Mouse (Mus musculus) hindbrain, embryonic 11.5 days (tissue): ENCODE results near the gene Tns4. TPM values are rescaled to one million over a fixed set of nuclear protein-coding genes. Genes with fewer than 3 reads are reported as not detected.

Experiments
- ATAC-seq: fragments of 200-750 bp; cut with Nextera tagmentation; 2 replicates; pipeline ENCODE4 v1.8.0; 2017; ENCODE audit warnings: mild to moderate bottlenecking, moderate TSS enrichment, moderate library complexity; ENCODE audit not compliant: low FRiP score
- DNase-seq: peaks from one replicate; pipeline ENCODE4 v3.0.0-alpha.2; 2015; ENCODE audit warnings: low spot score
- H3K27ac ChIP-seq: fragments of 300-500 bp; sonication (generic); 2 replicates; pipeline ENCODE4 v1.5.1; 2014; ENCODE audit warnings: mild to moderate bottlenecking, low read depth, low read length
- H3K27me3 ChIP-seq: fragments of 300-500 bp; sonication (generic); 2 replicates; pipeline ENCODE4 v1.6.1; 2014; ENCODE audit warnings: mild to moderate bottlenecking, low read length, moderate library complexity, mixed read lengths; ENCODE audit not compliant: control insufficient read depth, insufficient read depth
- H3K36me3 ChIP-seq: fragments of 300-500 bp; sonication (generic); 2 replicates; pipeline ENCODE4 v1.6.1; 2014; ENCODE audit warnings: mild to moderate bottlenecking, low read length, moderate library complexity, mixed read lengths; ENCODE audit not compliant: control insufficient read depth, insufficient read depth
- H3K4me1 ChIP-seq: fragments of 300-500 bp; sonication (generic); replicated peaks from 2 replicates; pipeline ENCODE4 v1.6.1; 2014; ENCODE audit warnings: low read length, mixed read lengths; ENCODE audit not compliant: control insufficient read depth, insufficient read depth
- H3K4me2 ChIP-seq: fragments of 300-500 bp; sonication (generic); replicated peaks from 2 replicates; pipeline ENCODE4 v1.6.1; 2014; ENCODE audit warnings: mild to moderate bottlenecking, low read depth, low read length
- H3K4me3 ChIP-seq: fragments of 300-500 bp; sonication (generic); 2 replicates; pipeline ENCODE4 v1.5.1; 2014; ENCODE audit warnings: low read depth, low read length
- H3K9ac ChIP-seq: fragments of 300-500 bp; sonication (generic); 2 replicates; pipeline ENCODE4 v1.6.1; 2014; ENCODE audit warnings: low read depth, low read length
- H3K9me3 ChIP-seq: fragments of 300-500 bp; sonication (generic); 2 replicates; pipeline ENCODE4 v1.6.1; 2016; ENCODE audit warnings: low read length; ENCODE audit not compliant: control insufficient read depth
- WGBS: fragments of 180-500 bp; shearing (Covaris S2); extraction: QIAGEN DNeasy Blood & Tissue Kit; methylation state at CpG from one replicate; pipeline ENCODE4 v1.1.7; 2014; 5-methylcytosine and 5-hydroxymethylcytosine counted together
- polyA plus RNA-seq: library from polyadenylated mRNA; unstranded; fragments of >200 nt; fragmentation: Nextera tagmentation; extraction: Ambion mirVana; gene quantifications from 2 replicates; pipeline ENCODE4 v1.2.1, GENCODE M21; 2014

Gene Tns4
- polyA plus RNA-seq, 1 experiment from 2014 or later, result 1.1 TPM

DNA sequence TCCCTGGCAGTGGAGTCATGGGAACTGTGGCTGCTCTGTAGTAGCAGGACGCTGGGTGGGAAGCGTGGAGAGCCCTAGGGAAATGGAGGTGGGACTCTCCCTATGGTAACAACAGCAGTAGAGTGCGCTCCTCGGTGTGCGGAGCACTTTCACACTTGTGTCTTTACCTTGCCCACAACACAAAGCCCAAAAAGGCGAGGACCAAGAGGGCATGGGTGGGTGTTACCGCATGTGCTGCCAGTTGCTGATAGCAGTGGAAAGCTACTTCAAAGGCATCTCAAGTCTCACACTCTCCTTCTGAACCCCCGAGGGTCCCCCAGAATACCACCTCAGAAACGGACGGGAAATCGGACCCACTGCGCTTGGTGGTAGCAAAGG is 42.3 kb upstream of the Tns4 start:
- H3K4me2 ChIP-seq, result peak overlapping the region; percentile 42
- DNase-seq, result no peak
- H3K27ac ChIP-seq, result peak overlapping the region; percentile 89
- H3K36me3 ChIP-seq, result no peaks in the 10 kb centered on the region
- H3K9me3 ChIP-seq, result no peaks in the 10 kb centered on the region
- 0 out of 2 replicates have a peak, but pooled peaks have one; percentile 4 for ATAC-seq
- H3K4me3 ChIP-seq, result no peak overlapping the region
- peaks cover 13% of the 10 kb centered on the region for H3K4me1 ChIP-seq
- 49% methylated on average over 12 of the region's 12 CpGs for WGBS
- peak overlapping the region; percentile 49 for H3K9ac ChIP-seq
- no peaks in the 10 kb centered on the region for H3K27me3 ChIP-seq

DNA sequence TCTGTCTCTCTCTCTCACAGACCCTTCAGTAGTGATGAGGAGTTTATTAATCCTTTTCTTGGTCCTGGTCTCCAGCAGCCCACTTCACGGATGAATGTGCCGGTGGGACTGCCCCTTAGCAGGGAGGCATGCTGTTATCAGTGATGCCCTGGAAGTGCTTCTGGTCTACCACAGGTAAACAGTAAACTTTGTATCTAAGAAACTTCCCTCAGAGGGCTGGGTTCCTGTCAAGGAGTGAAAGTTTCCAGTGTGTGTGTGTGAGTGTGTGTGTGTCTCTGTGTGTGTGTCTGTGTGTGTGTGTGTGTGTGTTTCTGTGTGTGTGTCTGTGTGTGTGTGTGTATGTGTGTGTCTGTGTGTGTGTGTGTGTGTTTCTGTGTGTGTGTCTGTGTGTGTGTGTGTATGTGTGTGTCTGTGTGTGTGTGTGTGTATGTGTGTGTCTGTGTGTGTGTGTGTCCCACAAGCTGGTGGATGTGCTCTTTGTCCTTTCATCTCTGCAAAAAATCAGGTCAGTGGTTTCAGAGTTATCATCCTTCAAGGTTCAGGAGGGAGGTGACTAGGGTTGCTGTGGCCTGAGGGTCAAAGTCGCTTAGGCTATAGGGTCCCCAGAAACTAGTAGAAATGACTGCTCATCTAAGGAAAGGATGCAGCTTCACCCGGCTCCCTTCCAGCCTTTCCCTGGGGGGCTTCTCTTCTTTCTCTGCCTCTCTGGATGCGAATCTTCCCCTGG is 41.8 kb upstream of the Tns4 start:
- Histone ChIP-seq H3K27me3 (no peaks in the 10 kb centered on the region), H3K4me2 (no peak overlapping the region), H3K4me3 (no peak overlapping the region), H3K27ac (peak overlapping the region; percentile 89), H3K36me3 (no peaks in the 10 kb centered on the region), H3K4me1 (peaks cover 13% of the 10 kb centered on the region), H3K9ac (no peak overlapping the region), H3K9me3 (no peaks in the 10 kb centered on the region)
- WGBS, result 56% methylated on average over 5 of the region's 5 CpGs
- no peak for ATAC-seq
- no peak for DNase-seq

DNA sequence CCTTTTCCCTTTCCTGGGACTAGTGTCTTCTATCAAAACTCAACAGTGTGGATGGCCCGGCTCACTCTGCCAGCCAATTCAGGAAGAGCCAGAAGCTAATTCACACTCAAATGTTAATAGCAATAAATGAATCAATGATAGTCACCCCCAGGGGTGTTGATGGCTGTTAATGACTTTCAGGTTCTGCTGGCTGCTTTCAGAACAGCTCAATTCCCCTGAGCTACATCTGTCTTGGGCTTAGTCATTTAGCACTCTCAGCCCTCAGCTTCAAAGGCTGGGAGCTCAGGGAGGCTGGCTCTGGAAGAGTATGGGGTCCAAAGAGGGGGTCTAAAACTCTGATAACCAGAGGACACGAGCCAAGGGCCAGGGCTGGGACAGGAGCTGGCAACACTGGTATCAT is 40.2 kb upstream of the Tns4 start:
- no peaks in the 10 kb centered on the region for H3K27me3 ChIP-seq
- WGBS, result 68% methylated on average over 2 of the region's 2 CpGs
- peaks cover 17% of the 10 kb centered on the region for H3K4me1 ChIP-seq
- H3K4me3 ChIP-seq, result no peak overlapping the region
- no peak overlapping the region for H3K4me2 ChIP-seq
- H3K9me3 ChIP-seq, result no peaks in the 10 kb centered on the region
- ATAC-seq (no peak), DNase-seq (no peak)
- no peaks in the 10 kb centered on the region for H3K36me3 ChIP-seq
- H3K9ac ChIP-seq, result no peak overlapping the region
- no peak overlapping the region for H3K27ac ChIP-seq

DNA sequence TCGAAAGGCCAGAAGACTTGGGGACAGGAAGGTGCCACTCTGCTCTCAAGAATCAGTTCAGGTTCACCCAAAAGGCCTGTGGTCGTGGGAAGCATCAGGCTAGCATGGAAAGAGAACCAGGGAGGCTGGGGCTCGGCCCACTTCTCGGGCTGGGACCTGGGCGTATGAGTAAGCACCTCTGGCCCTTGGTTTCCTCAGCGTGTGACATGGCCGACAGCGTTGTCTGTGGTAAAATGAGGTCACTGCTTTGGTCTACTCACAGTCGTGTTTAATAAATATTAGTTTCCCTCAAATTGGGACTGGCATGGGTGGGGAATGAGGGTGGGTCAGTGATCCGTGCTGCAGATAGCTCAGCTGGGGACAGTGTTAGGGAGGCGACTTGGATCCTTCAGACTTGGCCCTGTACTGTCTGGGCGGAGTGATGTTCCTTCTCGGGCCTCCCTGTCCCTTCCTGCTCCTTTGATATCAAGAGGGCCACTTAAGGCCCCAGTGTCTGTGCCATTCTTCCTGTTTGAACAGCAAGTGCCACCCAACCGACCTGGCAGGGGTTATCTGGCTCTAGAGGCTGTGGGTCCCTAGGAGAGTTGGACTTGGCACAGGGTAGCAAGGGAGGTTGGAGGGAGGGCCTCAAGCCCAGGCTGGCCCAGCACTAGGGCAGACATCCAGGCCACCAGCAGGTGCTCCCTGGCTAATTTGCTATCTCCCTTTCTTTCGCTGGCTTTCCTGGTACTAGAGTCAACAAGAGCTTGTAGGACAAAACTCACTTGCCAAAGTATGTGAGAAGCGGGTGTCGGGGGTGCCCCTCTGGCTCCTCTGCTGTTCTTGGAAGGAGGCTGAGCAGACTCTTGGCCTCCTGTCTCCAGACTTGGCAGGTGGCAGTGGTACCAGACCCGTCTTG is 38.9 kb upstream of the Tns4 start:
- DNase-seq (no peak), ATAC-seq (no peak)
- Histone ChIP-seq H3K27ac (no peak overlapping the region), H3K4me2 (no peak overlapping the region), H3K36me3 (no peaks in the 10 kb centered on the region), H3K4me3 (no peak overlapping the region), H3K9me3 (no peaks in the 10 kb centered on the region), H3K4me1 (peaks cover 17% of the 10 kb centered on the region), H3K27me3 (no peaks in the 10 kb centered on the region), H3K9ac (no peak overlapping the region)
- WGBS, result 75% methylated on average over 18 of the region's 18 CpGs

DNA sequence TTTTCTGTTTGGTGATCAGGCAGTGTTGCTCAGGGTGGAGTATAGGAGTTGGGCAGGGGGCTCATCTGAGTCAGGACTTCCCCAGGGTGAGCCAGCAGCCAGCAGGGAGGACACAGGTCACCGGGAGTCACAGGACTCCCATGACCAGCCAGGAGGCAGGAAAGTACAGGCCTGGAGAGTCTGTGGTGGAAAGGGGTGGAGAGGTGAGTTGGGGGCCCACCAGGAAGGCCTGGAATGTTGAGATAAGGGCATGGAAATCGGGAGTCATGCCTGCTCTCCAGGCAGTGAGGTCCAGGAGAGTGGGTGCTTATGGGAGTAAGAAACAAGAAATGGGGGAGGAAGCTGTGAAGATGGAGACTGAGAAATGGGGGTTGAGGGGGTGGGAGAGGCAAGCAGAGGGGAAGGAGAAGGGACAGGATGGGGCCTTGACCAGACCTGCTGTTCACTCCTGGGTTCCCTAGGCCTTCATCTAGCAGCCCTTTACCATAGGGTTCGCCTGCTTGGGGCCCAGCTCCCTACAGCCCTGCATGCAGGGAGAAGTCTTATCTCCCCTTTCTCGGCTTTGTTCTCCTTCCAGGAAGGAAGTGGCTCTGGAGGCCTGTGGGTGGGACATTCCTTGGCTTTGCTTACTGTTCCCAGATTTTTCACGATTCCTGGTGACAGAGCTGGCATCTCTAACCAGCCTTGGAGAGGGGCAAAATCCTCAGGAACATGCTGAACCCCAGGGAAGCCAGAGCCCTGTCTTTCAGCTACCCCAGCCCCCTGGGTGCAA is 37.6 kb upstream of the Tns4 start:
- Histone ChIP-seq H3K27me3 (no peaks in the 10 kb centered on the region), H3K4me1 (peaks cover 9% of the 10 kb centered on the region), H3K27ac (no peak overlapping the region), H3K4me2 (no peak overlapping the region), H3K36me3 (no peaks in the 10 kb centered on the region), H3K4me3 (no peak overlapping the region), H3K9me3 (no peaks in the 10 kb centered on the region), H3K9ac (no peak overlapping the region)
- ATAC-seq, result no peak
- DNase-seq, result no peak
- WGBS, result 50% methylated on average over 5 of the region's 5 CpGs

DNA sequence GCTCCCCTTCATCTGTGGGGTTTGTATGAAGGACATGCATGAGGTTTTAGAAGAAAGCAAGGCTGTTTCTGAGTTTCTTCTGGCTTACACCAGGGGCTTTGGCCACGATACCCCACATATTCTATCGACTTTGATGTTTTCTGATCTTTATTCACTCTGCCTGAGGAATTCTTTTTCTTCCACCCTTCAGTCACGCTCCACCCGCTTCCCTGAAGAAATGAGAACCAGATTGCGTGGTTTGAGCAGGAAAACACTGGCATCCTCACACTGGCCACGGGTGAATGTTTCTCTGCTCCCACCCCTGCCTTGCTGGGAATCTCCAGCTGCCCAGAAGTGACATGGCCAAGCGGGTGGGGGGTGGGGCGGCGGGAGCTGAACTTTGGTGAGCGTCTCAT is 35.5 kb upstream of the Tns4 start:
- Histone ChIP-seq H3K9me3 (no peaks in the 10 kb centered on the region), H3K27ac (no peak overlapping the region), H3K4me2 (no peak overlapping the region), H3K27me3 (no peaks in the 10 kb centered on the region), H3K36me3 (no peaks in the 10 kb centered on the region), H3K9ac (no peak overlapping the region), H3K4me3 (no peak overlapping the region), H3K4me1 (peaks cover 10% of the 10 kb centered on the region)
- ATAC-seq (no peak), DNase-seq (no peak)
- 43% methylated on average over 10 of the region's 10 CpGs for WGBS

DNA sequence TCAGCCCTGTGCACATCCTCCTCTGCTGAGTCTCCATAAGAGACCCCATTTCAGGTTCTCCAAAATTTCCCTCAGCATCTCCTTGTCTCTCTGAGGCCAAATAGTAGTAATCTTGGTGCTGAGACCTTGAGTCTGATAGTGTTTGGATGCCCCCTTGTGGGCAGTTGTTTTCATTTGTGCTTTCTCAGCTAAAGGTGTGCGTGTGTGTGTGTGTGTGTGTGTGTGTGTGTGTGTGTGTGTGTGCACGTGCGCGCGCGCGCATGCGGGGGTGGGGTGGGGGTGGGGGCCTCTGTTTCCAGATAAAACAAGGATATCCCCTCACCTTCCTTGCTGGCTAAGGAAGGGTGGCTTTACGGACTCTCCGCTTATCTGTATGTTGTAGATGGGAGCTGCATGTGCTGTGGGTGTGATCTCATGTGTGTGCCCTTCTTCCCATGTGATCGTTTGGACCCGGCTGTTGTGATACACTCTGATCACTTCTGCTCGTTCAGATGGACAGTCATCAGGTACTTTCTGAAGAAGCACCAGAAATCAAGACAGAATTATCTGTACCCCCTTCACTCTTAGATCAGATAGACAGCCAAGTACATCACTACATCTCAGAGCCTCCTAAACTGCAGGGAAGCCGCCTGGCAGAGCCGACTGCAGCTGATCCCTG is 35.0 kb upstream of the Tns4 start:
- DNase-seq, result peak; percentile 73
- no peak for ATAC-seq
- no peaks in the 10 kb centered on the region for H3K9me3 ChIP-seq
- WGBS, result 44% methylated on average over 15 of the region's 15 CpGs
- no peaks in the 10 kb centered on the region for H3K36me3 ChIP-seq
- peaks cover 10% of the 10 kb centered on the region for H3K4me1 ChIP-seq
- H3K4me2 ChIP-seq, result no peak overlapping the region
- no peaks in the 10 kb centered on the region for H3K27me3 ChIP-seq
- H3K4me3 ChIP-seq, result no peak overlapping the region
- H3K9ac ChIP-seq, result no peak overlapping the region
- H3K27ac ChIP-seq, result no peak overlapping the region

DNA sequence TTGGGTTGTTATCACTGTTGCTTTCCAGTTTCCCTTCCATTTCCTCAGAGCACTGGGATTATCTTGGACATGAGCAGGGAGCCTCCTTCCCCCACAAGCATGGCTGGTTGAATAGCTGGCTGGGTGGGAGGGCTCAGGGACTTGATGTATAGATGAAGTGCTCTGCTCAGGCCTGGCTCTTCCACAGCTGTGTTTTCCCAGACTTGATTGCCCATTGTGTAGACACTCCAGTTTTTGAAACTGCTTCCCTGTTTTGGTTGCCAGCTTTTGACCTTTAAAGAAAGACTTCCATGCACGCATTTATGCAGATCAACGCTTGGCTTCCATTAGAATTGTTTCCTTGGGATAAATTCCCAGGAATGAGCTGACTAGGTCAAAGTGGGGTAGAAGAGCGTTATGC is 33.6 kb upstream of the Tns4 start:
- Histone ChIP-seq H3K4me1 (peaks cover 10% of the 10 kb centered on the region), H3K4me3 (no peak overlapping the region), H3K27me3 (no peaks in the 10 kb centered on the region), H3K36me3 (no peaks in the 10 kb centered on the region), H3K9me3 (no peaks in the 10 kb centered on the region), H3K9ac (no peak overlapping the region), H3K4me2 (no peak overlapping the region), H3K27ac (no peak overlapping the region)
- DNase-seq (no peak), ATAC-seq (no peak)
- WGBS, result 61% methylated on average over 3 of the region's 3 CpGs
